Mouse (Mus musculus): ENCODE measurements around the gene Kiss1r.

DNA sequence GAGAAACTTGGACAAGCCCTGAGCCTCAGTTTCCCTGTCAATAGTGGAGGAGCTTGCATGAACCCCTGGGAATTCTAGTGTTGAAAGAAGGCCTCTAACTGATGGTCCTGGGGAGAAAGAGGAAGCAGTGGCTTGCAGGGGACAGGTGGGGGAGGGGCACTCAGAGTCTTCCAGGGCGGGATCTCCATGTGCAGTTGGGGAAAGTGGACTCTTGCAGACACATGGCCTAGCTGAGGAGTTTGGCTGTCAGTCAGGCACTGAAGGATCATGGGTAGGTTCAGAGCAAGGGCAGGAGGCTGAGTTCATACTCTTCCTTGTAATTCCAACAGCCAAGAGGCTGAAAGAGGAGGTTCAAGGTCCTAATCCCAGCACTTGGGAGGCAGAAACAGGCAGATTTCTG, 39.6 kb upstream of the Kiss1r start:
- TF ChIP-seq POLR2A (IDR thresholded peaks at IDR 0.05; ENCODE audit: insufficient read depth, low read depth, low read length) (no peak), CTCF (IDR thresholded peaks at IDR 0.05) (no peak)

Measured in heart, adult 2 months (tissue).